Mouse (Mus musculus): ENCODE data around the gene Ubr4. TPM values are rescaled to one million over a fixed set of nuclear protein-coding genes. Genes with fewer than 3 reads are reported as not detected.

The Ubr4 gene
- polyA plus RNA-seq, 1 experiment from 2014 or later: 64.7 TPM

DNA sequence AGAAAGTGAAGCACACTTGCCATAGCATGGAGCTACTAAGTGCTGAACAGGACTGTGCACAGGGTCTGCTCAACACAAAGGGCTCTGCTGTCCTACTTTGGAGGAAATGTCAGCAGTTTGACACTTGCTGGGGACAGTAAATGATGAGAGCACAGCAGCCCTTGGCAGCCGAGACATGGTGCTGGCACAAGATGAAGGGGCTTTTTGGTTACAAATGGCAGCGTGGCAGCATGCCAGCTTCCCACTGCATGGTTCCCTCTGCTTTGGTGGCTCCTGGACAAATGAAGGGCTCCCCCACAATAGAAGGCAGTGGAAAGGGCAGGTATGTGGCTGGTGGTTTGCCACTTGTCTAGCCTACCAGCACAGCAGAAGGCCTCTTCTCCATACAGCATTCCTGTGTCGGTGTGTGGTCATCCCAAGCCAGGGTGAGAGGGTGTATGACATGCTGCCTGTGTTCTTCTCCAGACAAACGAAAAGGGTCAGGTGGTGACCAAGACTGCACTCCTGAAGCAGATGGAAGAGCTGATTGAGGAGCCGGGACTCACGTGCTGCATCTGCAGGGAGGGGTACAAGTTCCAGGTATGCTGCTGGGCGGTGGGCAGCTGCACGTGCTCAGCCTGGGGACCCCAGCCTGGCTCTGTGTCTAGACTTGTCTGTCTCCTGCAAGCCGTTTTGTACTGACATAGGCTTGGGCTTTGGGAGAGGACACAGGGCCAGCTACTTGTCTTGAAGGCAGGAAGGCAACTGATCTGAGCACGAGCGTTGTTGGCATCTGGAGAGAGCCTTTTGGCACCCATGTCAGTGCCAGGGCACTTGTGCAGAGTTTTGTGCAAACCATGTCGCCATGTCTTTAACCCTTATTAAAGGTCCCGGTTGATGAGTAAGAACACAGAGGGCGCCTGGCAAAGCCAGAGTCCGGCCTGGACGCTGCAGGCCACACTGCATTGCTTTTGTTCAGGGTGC is 124.5 kb downstream of the Ubr4 start:
- H3K27me3 ChIP-seq: no peaks in the 10 kb centered on the region
- H3K36me3 ChIP-seq: peaks cover 98% of the 10 kb centered on the region
- no peak for ATAC-seq (ENCODE audit: insufficient number of reproducible peaks, low FRiP score, low TSS enrichment, low read depth)
- 83% methylated on average over 16 of the region's 16 CpGs for WGBS
- no peak overlapping the region for H3K4me2 ChIP-seq
- no peaks in the 10 kb centered on the region for H3K9me3 ChIP-seq
- H3K27ac ChIP-seq: no peak overlapping the region
- no peak overlapping the region for H3K9ac ChIP-seq
- no peak overlapping the region for H3K4me3 ChIP-seq
- no peaks in the 10 kb centered on the region for H3K4me1 ChIP-seq

DNA sequence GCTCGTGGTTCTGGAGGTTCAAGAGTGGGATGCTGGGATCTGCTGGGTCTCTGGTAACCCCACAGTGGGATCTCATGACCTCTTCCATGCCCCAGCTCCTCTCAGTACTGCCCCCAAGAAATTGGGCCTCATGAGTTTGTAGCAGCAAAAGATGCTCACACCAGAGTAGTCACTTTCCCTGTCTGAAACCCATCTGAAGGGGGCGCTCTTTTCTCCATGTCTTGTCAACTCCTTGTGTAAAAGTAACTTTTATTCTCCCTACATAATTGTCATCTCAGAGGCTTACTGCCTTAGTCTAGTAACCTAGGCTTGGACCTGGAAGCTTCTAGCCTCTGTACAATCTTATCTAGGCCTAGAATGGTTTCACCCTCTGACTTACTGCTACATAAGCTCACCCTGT is 125.6 kb downstream of the Ubr4 start:
- ATAC-seq (ENCODE audit: insufficient number of reproducible peaks, low FRiP score, low TSS enrichment, low read depth): no peak
- Histone ChIP-seq H3K27me3 (no peaks in the 10 kb centered on the region), H3K4me1 (no peaks in the 10 kb centered on the region), H3K36me3 (peaks cover 98% of the 10 kb centered on the region), H3K9ac (no peak overlapping the region), H3K4me2 (no peak overlapping the region), H3K9me3 (no peaks in the 10 kb centered on the region), H3K4me3 (no peak overlapping the region), H3K27ac (no peak overlapping the region)
- 93% methylated on average over 2 of the region's 2 CpGs for WGBS

DNA sequence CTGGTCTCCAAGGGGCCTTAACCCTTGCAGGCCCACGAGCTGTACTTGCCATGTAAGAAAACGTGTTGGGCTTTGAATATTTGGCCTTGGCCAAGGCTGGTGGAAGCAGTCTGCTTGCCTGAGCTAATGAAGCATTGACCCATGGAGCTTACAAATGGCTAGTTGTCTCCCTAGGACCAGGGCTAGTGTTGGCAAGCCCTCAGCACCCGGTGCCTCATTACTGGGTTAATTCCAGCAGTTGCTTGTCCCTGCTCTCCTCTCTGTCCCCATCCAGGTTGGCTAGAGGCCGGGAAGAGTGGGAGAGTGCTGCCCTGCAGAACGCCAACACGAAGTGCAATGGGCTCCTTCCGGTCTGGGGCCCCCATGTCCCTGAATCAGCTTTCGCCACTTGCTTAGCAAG is 126.8 kb downstream of the Ubr4 start:
- 90% methylated on average over 8 of the region's 8 CpGs for WGBS
- Histone ChIP-seq H3K4me1 (no peaks in the 10 kb centered on the region), H3K27me3 (no peaks in the 10 kb centered on the region), H3K4me3 (no peak overlapping the region), H3K4me2 (no peak overlapping the region), H3K9me3 (no peaks in the 10 kb centered on the region), H3K27ac (no peak overlapping the region), H3K9ac (no peak overlapping the region), H3K36me3 (peaks cover 98% of the 10 kb centered on the region)
- no peak for ATAC-seq (ENCODE audit: insufficient number of reproducible peaks, low FRiP score, low TSS enrichment, low read depth)

DNA sequence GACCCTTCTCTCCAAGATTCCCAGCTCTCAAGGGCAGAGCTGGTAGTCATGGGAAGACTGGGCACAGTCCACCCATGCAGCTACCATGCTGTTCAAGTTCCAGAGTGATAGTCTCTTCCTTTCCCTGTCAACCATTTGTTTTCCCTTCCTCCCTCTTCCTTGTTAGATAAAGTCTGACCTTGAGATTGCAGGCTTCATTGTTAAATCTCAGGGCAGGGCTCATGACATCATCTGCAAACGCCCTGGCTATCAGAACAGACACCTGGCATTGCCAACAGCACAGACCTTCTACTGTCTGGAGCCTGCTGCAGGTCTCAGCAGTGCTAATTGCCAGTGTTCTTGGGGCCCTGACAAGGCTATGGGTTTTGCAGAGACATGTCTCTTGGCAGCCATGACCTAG is 129.0 kb downstream of the Ubr4 start:
- Histone ChIP-seq H3K4me3 (no peak overlapping the region), H3K27me3 (no peaks in the 10 kb centered on the region), H3K9me3 (no peaks in the 10 kb centered on the region), H3K27ac (no peak overlapping the region), H3K9ac (no peak overlapping the region), H3K4me1 (no peaks in the 10 kb centered on the region), H3K36me3 (peaks cover 97% of the 10 kb centered on the region), H3K4me2 (no peak overlapping the region)
- WGBS: 83% methylated on average over 1 of the region's 1 CpGs
- no peak for ATAC-seq (ENCODE audit: insufficient number of reproducible peaks, low FRiP score, low TSS enrichment, low read depth)

GRCm38 (mm10) chr4:139483461-139484105 is 131.2 kb downstream of the Ubr4 start:
- Histone ChIP-seq H3K27ac (no peak overlapping the region), H3K27me3 (no peaks in the 10 kb centered on the region), H3K4me2 (no peak overlapping the region), H3K9me3 (no peaks in the 10 kb centered on the region), H3K4me3 (no peak overlapping the region), H3K4me1 (no peaks in the 10 kb centered on the region), H3K36me3 (peaks cover 99% of the 10 kb centered on the region), H3K9ac (no peak overlapping the region)
- ATAC-seq (ENCODE audit: insufficient number of reproducible peaks, low FRiP score, low TSS enrichment, low read depth): no peak
- WGBS: 88% methylated on average over 8 of the region's 8 CpGs

DNA sequence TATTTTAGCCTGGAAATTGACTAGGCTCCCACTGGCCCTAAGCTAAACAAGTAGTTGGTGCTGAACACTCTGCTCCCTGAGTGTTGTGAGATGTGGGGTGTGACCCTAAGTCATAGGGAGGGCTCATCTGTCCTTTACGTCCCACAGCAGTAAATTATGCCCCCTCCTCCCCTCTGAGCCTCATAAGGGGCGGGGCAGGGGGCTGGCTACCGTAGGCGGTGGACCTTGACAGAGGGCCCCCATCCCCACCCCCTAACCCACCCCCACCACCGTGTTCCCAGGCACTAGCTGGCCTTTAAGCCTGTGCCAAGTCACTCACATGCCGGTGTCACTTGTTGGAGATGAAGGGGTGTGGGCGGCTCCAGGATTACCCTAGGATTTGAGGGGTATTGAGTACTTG is 132.1 kb downstream of the Ubr4 start:
- no peak for ATAC-seq (ENCODE audit: insufficient number of reproducible peaks, low FRiP score, low TSS enrichment, low read depth)
- Histone ChIP-seq H3K4me3 (no peak overlapping the region), H3K27me3 (no peaks in the 10 kb centered on the region), H3K27ac (no peak overlapping the region), H3K9me3 (no peaks in the 10 kb centered on the region), H3K36me3 (peaks cover 99% of the 10 kb centered on the region), H3K4me1 (no peaks in the 10 kb centered on the region), H3K9ac (no peak overlapping the region), H3K4me2 (no peak overlapping the region)
- 75% methylated on average over 7 of the region's 7 CpGs for WGBS

DNA sequence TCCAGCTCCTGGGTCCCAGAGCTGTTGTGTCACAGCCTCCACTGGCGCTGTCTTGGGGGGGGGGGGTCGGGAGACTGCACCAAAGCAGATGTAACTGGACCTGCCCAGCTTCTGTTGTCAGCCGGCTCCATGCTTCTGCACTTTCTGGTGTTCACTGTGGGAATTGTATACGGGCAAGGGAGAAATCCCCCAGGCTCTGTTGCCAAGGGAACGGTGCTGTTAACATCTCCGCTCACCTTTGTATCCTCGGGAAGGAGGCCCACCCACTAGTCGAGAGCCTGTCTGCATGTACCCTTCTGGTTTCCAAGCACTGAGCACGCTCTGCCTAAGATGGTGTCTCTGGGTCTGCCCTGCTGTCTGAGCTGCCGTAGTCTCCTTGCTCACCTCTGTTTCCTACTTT is 134.7 kb downstream of the Ubr4 start:
- H3K27me3 ChIP-seq: no peaks in the 10 kb centered on the region
- H3K9ac ChIP-seq: no peak overlapping the region
- 51% methylated on average over 10 of the region's 10 CpGs for WGBS
- H3K4me1 ChIP-seq: no peaks in the 10 kb centered on the region
- H3K9me3 ChIP-seq: no peaks in the 10 kb centered on the region
- no peak overlapping the region for H3K27ac ChIP-seq
- ATAC-seq (ENCODE audit: insufficient number of reproducible peaks, low FRiP score, low TSS enrichment, low read depth): no peak
- peaks cover 99% of the 10 kb centered on the region for H3K36me3 ChIP-seq
- no peak overlapping the region for H3K4me3 ChIP-seq
- H3K4me2 ChIP-seq: no peak overlapping the region

GRCm38 (mm10) chr4:139488325-139488724 is 135.9 kb downstream of the Ubr4 start:
- ATAC-seq (ENCODE audit: insufficient number of reproducible peaks, low FRiP score, low TSS enrichment, low read depth): no peak
- no peak overlapping the region for H3K4me2 ChIP-seq
- no peak overlapping the region for H3K4me3 ChIP-seq
- H3K9ac ChIP-seq: no peak overlapping the region
- no peaks in the 10 kb centered on the region for H3K27me3 ChIP-seq
- WGBS: 89% methylated on average over 5 of the region's 5 CpGs
- H3K27ac ChIP-seq: no peak overlapping the region
- H3K9me3 ChIP-seq: no peaks in the 10 kb centered on the region
- H3K36me3 ChIP-seq: peaks cover 89% of the 10 kb centered on the region
- no peaks in the 10 kb centered on the region for H3K4me1 ChIP-seq

GRCm38 (mm10) chr4:139489946-139490345 is 137.5 kb downstream of the Ubr4 start:
- 70% methylated on average over 1 of the region's 1 CpGs for WGBS
- no peaks in the 10 kb centered on the region for H3K9me3 ChIP-seq

GRCm38 (mm10) chr4:139490413-139491055 is 138.1 kb downstream of the Ubr4 start:
- Histone ChIP-seq H3K36me3 (peaks cover 67% of the 10 kb centered on the region), H3K9ac (no peak overlapping the region), H3K4me2 (no peak overlapping the region), H3K27me3 (no peaks in the 10 kb centered on the region), H3K27ac (no peak overlapping the region), H3K4me1 (peaks cover 3% of the 10 kb centered on the region; the same call in 1 of the 2 replicates), H3K4me3 (no peak overlapping the region), H3K9me3 (no peaks in the 10 kb centered on the region)
- 82% methylated on average over 11 of the region's 11 CpGs for WGBS
- no peak for ATAC-seq (ENCODE audit: insufficient number of reproducible peaks, low FRiP score, low TSS enrichment, low read depth)

More at GRCm38 (mm10) chr4:139489946-139490345, 137.5 kb downstream of the Ubr4 start:
- Histone ChIP-seq H3K27ac (no peak overlapping the region), H3K4me2 (no peak overlapping the region), H3K4me3 (no peak overlapping the region), H3K4me1 (peaks cover 3% of the 10 kb centered on the region; the same call in 1 of the 2 replicates), H3K36me3 (peaks cover 73% of the 10 kb centered on the region), H3K9ac (no peak overlapping the region), H3K27me3 (no peaks in the 10 kb centered on the region)
- no peak for ATAC-seq (ENCODE audit: insufficient number of reproducible peaks, low FRiP score, low TSS enrichment, low read depth)

DNA sequence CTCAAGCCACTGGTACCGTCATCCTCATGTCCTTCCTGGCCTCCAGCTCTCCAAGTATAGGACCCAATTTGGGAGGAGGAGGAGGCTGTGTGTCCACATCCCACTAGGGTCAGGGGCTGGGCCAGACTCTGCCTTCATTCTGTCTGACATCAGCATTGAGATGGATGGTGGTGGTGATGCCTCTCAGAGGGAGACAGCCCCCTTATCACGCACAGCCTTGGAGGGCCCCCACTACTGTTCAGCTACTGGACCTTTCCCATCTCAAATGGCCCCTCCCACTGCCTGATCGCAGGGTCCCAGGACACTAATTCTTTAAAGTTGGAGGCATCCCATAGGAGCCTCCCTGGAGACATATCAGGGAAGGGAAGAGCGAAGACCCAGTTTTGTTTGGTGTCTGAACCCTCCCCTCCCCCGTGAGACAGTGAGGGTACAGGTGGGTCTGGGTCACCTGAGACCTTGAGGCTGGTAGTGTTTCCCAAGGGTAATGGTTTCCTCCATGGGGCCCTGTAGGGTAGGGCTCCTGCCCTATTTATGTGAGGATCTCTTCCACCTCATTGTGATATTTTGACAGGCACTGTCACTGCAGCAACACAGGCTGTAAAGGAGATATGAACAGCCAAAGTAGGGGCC is 139.2 kb downstream of the Ubr4 start:
- Histone ChIP-seq H3K27me3 (no peaks in the 10 kb centered on the region), H3K36me3 (peaks cover 57% of the 10 kb centered on the region), H3K4me2 (no peak overlapping the region), H3K4me1 (peaks cover 3% of the 10 kb centered on the region; the same call in 1 of the 2 replicates), H3K9me3 (no peaks in the 10 kb centered on the region), H3K27ac (no peak overlapping the region), H3K9ac (no peak overlapping the region), H3K4me3 (no peak overlapping the region)
- ATAC-seq (ENCODE audit: insufficient number of reproducible peaks, low FRiP score, low TSS enrichment, low read depth): 0 out of 2 replicates have a peak, but pooled peaks have one; percentile 5
- WGBS: 86% methylated on average over 5 of the region's 5 CpGs
